Mouse (Mus musculus) kidney, postnatal 10 days (tissue): Measurements from ENCODE around the gene Atmin.

Experiments
- DNase-seq: peaks from one replicate; pipeline ENCODE4 v3.0.0; 2021; ENCODE audit warnings: mixed read lengths

The Atmin gene

GRCm38 (mm10) chr8:116951778-116952177 is 8.6 kb downstream of the Atmin start:
- no peak for DNase-seq

DNA sequence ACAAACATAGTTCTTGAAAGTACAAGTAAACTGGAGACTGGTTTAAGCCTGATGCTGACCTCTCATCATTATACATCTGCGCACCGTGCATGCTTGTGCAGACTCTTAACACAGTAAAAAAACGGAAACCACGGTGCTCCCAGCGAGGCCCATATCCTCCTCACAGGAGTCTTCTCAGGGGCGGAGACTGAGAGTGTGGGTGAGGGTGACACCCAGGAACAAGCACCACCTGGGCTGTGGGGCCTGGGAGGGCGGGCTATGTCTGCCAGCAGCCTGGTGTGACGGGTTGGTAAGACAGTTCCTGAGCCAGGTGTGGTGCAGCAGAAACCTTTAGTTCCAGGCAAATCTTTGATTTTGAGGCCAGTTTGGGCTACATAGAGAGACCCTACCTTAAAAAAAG is 9.2 kb downstream of the Atmin start:
- DNase-seq: no peak

- no peak for DNase-seq
These were observed 11.2 kb downstream of the Atmin start for GRCm38 (mm10) chr8:116954415-116954814.

DNA sequence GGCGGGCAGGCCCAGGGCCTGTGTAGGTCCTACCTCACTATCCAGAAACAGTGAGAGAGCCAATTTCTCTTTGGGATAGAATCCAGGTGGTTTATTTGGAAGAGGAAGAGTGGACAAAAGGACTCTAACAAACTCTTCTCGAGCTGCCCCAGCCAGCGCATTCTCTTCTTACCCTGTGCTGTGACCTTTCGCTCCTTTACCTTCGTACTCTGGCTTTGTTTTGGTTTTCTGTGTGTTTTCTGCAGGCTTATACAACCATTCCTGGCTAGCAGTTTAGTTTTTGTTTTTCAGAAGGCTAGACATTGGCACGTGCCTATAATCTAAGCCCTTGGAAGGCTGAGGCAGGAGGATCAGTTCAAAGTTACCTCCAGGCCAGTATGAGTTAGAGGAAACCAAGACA is 26.3 kb downstream of the Atmin start:
- no peak for DNase-seq

DNA sequence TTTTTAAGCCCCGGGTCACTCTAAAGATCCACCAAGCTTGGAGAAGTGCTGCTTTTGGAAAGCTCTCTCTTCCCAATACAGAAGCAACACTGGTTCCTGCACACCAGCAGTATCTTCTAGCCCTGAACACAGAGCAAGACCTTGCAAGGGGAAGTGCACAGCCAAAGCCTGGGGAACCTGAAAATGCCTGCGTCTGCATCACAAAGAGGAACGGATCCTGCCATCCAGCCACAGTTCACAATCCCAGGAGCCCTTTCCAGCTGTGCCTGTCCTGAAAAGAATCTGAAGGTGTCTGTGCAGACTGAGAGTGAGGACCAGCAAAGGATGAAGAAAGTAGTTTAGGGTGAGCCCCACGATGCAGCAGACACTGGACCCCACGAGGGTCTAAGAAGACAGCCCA is 31.9 kb downstream of the Atmin start:
- DNase-seq: no peak

- peak; percentile 28 for DNase-seq
These were observed 32.4 kb downstream of the Atmin start for GRCm38 (mm10) chr8:116975606-116976005.

DNA sequence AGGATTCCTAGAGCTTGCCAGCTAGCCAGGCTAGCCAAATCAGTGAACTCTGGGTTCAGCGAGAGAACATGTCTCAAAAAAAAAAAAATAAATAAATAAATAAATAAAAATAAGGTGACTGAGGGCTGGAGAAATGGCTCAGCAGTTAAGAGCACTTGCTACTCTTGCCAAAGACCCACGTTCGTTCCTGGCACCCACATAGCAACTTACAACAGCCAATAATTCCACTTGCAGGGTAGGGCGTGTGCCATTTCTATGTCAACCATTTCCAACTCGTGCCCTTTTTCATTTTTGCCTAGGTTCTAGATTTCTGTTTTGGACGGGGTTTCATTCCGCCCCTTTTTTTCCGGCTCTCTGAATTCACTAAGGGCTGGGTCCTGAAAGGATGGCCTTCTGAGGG is 34.9 kb downstream of the Atmin start:
- no peak for DNase-seq

- peak; percentile 99 for DNase-seq
These were observed 35.6 kb downstream of the Atmin start, which contains the start of gene 1700030J22Rik for GRCm38 (mm10) chr8:116978631-116979256. Gene 1700030J22Rik (minus strand): TSS chr8:116978959.

DNA sequence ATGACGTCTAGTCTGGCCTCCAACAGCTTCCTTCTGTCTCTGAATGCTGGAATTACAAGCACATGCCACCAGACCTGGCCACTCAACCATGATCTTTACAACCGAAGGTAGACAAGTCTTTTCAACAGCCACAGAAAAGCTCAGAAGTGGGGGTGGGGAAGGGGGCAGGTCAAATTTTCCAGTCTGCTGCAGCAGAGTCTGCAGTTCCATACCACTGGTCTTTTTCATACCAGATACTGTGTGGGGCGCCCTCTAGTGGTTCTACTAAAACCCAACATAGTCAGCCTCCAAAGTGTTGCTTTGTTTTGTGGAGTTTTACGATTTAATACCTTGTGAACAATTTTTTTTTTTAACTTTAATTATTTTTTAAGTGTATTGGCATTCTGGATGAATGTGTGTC is 36.9 kb downstream of the Atmin start:
- peak; percentile 84 for DNase-seq

GRCm38 (mm10) chr8:116989842-116990241 is 46.6 kb downstream of the Atmin start:
- no peak for DNase-seq

DNA sequence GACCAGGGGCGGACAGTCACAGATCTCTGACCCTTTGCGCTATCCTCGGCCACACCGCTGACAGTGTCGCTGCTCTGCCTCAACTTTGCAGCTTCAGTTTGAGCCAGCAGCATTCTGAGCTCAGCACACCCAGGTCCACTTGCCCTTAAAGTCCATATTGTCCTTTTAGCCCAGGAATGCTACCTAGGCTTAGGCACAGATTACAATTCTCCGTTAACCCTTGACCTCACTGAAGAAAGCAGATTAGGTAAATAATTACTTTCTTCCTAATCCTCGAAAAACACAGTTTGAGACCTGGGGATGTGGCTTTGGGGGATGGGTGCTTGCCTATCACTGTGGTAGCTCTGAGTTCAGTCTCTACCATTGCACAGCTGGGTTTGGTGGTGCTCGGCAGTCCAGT is 48.0 kb downstream of the Atmin start:
- peak; percentile 24 for DNase-seq

GRCm38 (mm10) chr8:116992176-116992971 is 49.2 kb downstream of the Atmin start:
- peak; percentile 70 for DNase-seq

- DNase-seq: peak; percentile 99
These were observed 50.1 kb downstream of the Atmin start, which contains the start of gene Gcsh for GRCm38 (mm10) chr8:116993095-116993867. Gene Gcsh (minus strand): TSS chr8:116993537.

GRCm38 (mm10) chr8:116994016-116994716 is 51.0 kb downstream of the Atmin start:
- peak; percentile 5 for DNase-seq
